Mouse (Mus musculus): Measurements from ENCODE around the gene Robo4.

DNA sequence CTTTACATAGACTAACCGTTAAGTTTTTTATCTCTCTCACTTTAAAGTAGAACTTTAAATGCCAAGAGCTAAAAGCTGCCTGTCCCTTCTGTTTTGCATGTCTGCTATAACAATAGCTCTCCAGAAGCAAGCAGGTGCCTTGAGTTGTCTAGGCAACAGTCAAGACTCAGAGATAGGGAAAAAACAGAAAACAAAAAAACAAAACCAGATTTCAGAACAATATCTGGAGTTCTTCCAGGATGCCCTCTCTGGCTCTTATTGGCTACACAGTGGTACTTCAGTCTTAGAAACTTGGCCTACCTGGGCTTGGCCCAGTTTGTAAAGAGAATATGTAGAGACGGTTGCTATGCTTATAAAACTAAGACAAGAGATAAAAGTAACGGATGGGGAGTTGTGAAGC is 37.3 kb upstream of the Robo4 start:
- TF ChIP-seq EP300 (IDR thresholded peaks at IDR 0.05) = no peak
- TF ChIP-seq CTCF (IDR thresholded peaks at IDR 0.05) = no peak
